Mouse (Mus musculus) midbrain, embryonic 11.5 days (tissue): Measurements from ENCODE around the gene Abhd17c. TPM values are rescaled to one million over a fixed set of nuclear protein-coding genes. Genes with fewer than 3 reads are reported as not detected.

Source experiments
- ATAC-seq: fragments of 200-750 bp; cut with Nextera tagmentation; 2 replicates; pipeline ENCODE4 v1.8.0; 2017; ENCODE audit warnings: moderate TSS enrichment, moderate library complexity; ENCODE audit not compliant: low FRiP score
- DNase-seq: peaks from one replicate; pipeline ENCODE4 v3.0.0; 2015; ENCODE audit warnings: low spot score; ENCODE audit errors: missing footprints
- H3K27ac ChIP-seq: fragments of 300-500 bp; sonication (generic); 2 replicates; pipeline ENCODE4 v1.5.1; 2014; ENCODE audit warnings: low read depth, low read length
- H3K27me3 ChIP-seq: fragments of 300-500 bp; sonication (generic); 2 replicates; pipeline ENCODE4 v1.6.1; 2014; ENCODE audit warnings: mild to moderate bottlenecking, low read length, moderate library complexity, mixed read lengths; ENCODE audit not compliant: control insufficient read depth, insufficient read depth
- H3K36me3 ChIP-seq: fragments of 300-500 bp; sonication (generic); 2 replicates; pipeline ENCODE4 v1.6.1; 2014; ENCODE audit warnings: mild to moderate bottlenecking, low read length, moderate library complexity, mixed read lengths; ENCODE audit not compliant: control insufficient read depth, insufficient read depth
- H3K4me1 ChIP-seq: fragments of 300-500 bp; sonication (generic); 2 replicates; pipeline ENCODE4 v1.6.1; 2014; ENCODE audit warnings: low read length; ENCODE audit not compliant: control insufficient read depth, insufficient read depth
- H3K4me2 ChIP-seq: fragments of 300-500 bp; sonication (generic); 2 replicates; pipeline ENCODE4 v1.6.1; 2014; ENCODE audit warnings: mild to moderate bottlenecking, moderate library complexity
- H3K4me3 ChIP-seq: fragments of 300-500 bp; sonication (generic); 2 replicates; pipeline ENCODE4 v1.5.1; 2014; ENCODE audit warnings: low read depth, low read length
- H3K9ac ChIP-seq: fragments of 300-500 bp; sonication (generic); 2 replicates; pipeline ENCODE4 v1.6.1; 2014; ENCODE audit warnings: low read length
- H3K9me3 ChIP-seq: fragments of 300-500 bp; sonication (generic); 2 replicates; pipeline ENCODE4 v1.6.1; 2016; ENCODE audit warnings: low read length; ENCODE audit not compliant: control insufficient read depth
- WGBS: fragments of 180-500 bp; shearing (Covaris S2); extraction: QIAGEN DNeasy Blood & Tissue Kit; methylation state at CpG from one replicate; pipeline ENCODE4 v1.1.7; 2014; 5-methylcytosine and 5-hydroxymethylcytosine counted together
- polyA plus RNA-seq: library from polyadenylated mRNA; unstranded; fragments of >200 nt; fragmentation: Nextera tagmentation; extraction: Ambion mirVana; gene quantifications from 2 replicates; pipeline ENCODE4 v1.2.1, GENCODE M21; 2014

Abhd17c gene
- polyA plus RNA-seq, 1 experiment from 2014 or later: 57.2 TPM

DNA sequence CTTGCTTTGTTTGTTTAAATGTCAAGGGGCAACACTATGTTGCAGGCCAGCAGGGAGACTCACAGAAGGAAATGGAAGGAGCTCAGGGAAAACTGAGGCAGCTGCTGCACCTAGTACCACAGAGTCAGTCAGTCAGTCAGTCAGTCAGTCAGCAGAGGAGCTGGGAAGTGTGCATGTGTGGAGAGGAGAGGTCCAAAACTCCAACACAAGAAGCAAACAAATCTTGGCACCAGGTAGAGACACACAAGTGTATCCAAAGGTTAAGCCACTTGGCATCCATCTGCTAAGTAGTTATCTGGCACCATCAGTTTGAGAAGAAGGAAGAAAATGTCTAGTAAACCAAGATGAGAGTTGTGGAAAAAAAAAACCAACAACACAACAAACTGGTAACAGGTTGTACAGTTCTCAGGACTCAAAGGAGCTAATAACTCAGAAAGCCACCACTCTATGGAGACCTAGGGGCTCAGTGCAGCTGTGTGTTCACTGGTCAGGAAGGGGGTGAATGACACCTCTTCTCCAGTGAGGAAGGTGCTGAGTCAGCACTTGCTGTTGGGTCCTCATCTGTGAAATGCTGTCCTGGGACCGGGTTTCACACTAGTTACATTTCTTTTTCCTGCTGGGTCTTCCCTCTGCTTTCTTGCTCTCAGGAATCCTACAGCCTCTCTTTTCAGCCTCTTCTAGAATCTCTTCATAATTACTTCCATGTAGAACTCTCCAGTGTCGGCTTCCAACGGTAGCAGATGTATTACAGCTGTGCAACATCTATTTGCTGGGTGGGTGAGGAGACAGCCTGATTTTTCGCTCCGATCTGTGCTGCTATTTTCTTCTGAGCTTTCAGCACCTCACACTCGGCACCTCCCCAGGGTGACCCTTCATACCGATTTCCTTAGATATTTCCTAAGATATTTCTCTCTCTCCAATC is 34.8 kb downstream of the Abhd17c start:
- no peaks in the 10 kb centered on the region for H3K9me3 ChIP-seq
- no peaks in the 10 kb centered on the region for H3K36me3 ChIP-seq
- H3K27me3 ChIP-seq: no peaks in the 10 kb centered on the region
- no peak overlapping the region for H3K4me3 ChIP-seq
- peaks cover 5% of the 10 kb centered on the region; the same call in 1 of the 2 replicates for H3K4me1 ChIP-seq
- H3K27ac ChIP-seq: no peak overlapping the region
- DNase-seq: no peak
- 90% methylated on average over 7 of the region's 7 CpGs for WGBS
- no peak overlapping the region for H3K4me2 ChIP-seq
- ATAC-seq: no peak
- no peak overlapping the region for H3K9ac ChIP-seq

DNA sequence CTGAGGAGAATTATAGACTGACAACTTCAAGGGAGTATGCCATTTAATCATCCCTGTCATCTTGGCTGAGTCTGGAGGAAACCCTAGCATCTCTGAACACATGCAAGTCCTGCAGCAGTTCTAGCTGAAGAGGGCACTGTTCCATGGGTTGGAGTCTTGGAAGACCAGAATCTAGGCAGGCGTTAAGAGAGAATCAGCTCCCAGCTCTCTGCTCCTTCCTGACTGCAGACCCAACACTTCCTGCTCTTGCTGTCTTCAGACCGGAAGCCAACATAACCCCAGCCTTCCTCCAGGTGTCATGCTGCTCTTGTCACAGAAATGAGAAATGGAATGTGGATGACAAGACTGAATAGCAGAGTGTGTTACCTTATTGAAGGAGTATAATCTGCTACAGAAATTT is 36.3 kb downstream of the Abhd17c start:
- ATAC-seq (no peak), DNase-seq (no peak)
- Histone ChIP-seq H3K36me3 (peaks cover 2% of the 10 kb centered on the region; the same call in 1 of the 2 replicates), H3K9ac (no peak overlapping the region), H3K27ac (no peak overlapping the region), H3K27me3 (no peaks in the 10 kb centered on the region), H3K4me2 (no peak overlapping the region), H3K4me3 (no peak overlapping the region), H3K4me1 (peaks cover 5% of the 10 kb centered on the region; the same call in 1 of the 2 replicates), H3K9me3 (no peaks in the 10 kb centered on the region)
- 79% methylated on average over 2 of the region's 2 CpGs for WGBS

DNA sequence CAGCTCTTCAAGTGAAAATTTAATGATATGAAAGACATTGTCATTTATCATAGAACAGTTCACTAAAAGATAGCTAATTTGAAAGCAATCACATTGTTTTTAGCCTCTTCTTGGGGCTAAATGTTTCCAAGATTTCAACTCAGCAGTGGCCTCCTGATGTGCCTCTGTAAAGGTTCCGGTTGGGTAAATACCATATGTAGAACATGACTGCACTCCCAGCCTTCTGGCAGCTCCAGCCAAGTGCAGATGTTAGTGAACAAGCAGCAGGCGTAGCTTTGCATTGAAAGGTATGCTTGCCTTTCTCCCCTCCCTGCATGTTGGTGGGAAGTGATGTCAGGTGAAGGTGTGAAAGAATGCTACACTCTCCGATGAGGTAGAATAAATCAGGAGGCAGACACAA is 36.9 kb downstream of the Abhd17c start:
- H3K9me3 ChIP-seq: no peaks in the 10 kb centered on the region
- no peak overlapping the region for H3K9ac ChIP-seq
- H3K27ac ChIP-seq: no peak overlapping the region
- no peak overlapping the region for H3K4me2 ChIP-seq
- peaks cover 5% of the 10 kb centered on the region; the same call in 1 of the 2 replicates for H3K36me3 ChIP-seq
- DNase-seq (no peak), ATAC-seq (no peak)
- WGBS: 85% methylated on average over 3 of the region's 3 CpGs
- H3K4me1 ChIP-seq: peaks cover 3% of the 10 kb centered on the region; the same call in 1 of the 2 replicates
- no peak overlapping the region for H3K4me3 ChIP-seq
- H3K27me3 ChIP-seq: no peaks in the 10 kb centered on the region

DNA sequence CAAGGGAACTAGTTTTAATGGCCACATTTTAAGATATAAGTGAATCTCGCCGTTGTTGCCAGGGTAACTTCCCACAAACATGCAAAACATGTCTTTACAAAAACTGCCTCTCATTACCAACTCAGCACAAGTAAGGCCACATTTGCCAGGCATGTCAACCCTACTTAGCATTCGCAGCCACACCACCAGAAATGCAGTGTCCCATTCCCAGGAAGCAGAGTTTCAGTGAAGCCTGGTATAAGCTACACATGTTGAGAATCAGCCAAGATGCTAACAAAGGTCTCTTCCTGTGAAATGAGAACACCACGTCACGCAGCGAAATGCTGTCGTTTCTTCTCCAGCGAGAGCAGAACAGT is 38.7 kb downstream of the Abhd17c start:
- no peak for ATAC-seq
- H3K9me3 ChIP-seq: no peaks in the 10 kb centered on the region
- no peak overlapping the region for H3K4me2 ChIP-seq
- H3K27ac ChIP-seq: no peak overlapping the region
- H3K4me1 ChIP-seq: peaks cover 2% of the 10 kb centered on the region; the same call in 1 of the 2 replicates
- H3K4me3 ChIP-seq: no peak overlapping the region
- DNase-seq: no peak
- 94% methylated on average over 8 of the region's 8 CpGs for WGBS
- H3K27me3 ChIP-seq: no peaks in the 10 kb centered on the region
- no peak overlapping the region for H3K9ac ChIP-seq
- peaks cover 10% of the 10 kb centered on the region for H3K36me3 ChIP-seq

DNA sequence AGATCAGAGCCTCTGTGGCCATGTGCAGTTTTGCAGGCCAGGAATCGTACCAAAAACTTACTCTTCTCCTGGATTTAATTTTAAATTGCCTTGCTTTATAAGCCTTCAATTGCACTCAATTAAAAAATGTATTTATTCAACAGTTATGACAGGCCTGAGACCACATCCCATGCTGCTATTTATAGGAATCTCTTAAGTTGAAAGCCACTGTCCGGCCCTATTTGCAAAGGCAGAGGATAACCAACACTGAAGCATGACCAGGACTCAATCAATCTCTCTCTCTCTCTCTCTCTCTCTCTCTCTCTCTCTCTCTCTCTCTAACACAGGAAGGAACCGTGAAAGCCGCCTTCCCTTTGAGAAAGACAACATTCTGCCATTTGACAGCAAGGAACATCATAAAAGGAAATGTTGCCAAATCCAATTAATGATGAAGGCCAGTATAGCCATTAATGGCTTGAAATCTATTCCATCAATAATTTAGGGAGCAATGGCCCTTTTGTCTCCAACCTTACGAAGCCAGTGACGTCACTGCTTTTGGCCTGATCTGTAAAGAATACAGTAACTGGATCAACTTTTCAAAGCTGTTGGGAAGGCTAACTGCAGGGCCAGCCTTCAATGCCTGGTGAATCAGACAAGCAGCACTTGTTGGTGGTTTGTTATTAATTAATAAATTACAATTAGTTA is 39.2 kb downstream of the Abhd17c start:
- no peak overlapping the region for H3K4me2 ChIP-seq
- no peak overlapping the region for H3K27ac ChIP-seq
- no peaks in the 10 kb centered on the region for H3K9me3 ChIP-seq
- ATAC-seq (no peak), DNase-seq (no peak)
- H3K4me3 ChIP-seq: no peak overlapping the region
- H3K9ac ChIP-seq: no peak overlapping the region
- peaks cover 10% of the 10 kb centered on the region for H3K36me3 ChIP-seq
- no peaks in the 10 kb centered on the region for H3K27me3 ChIP-seq
- peaks cover 2% of the 10 kb centered on the region; the same call in 1 of the 2 replicates for H3K4me1 ChIP-seq
- 88% methylated on average over 6 of the region's 6 CpGs for WGBS

DNA sequence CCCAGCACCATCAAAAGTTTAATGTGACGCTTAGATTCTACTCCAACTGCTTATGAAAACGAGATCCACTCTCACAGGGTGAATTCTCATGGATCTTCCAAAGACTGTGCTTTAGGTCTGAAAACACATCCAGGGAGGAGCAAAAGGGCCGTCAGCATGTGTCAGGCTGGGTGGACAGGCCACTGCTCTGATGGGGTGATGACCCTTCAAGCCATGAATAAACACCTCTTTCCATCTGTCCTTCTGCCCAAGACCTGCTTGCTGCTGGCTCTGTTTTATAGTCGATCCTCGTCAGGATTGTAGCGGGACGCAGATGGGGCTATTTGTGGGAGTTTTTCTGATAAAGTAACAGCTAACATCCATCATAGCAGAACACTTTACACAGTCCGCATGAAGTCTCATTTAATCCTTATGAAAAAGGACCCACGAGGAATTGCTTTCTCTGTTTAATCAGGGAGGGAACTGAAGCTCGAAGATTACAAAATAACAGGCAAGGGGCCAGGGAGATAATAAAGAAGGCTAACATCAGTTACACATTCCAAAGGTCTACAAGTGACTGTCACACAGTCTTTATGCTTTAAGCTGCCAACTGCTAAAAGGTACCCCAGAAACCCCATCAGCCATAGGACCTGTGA is 39.9 kb downstream of the Abhd17c start:
- Histone ChIP-seq H3K9ac (no peak overlapping the region), H3K4me3 (no peak overlapping the region), H3K4me2 (no peak overlapping the region), H3K27me3 (no peaks in the 10 kb centered on the region), H3K4me1 (peaks cover 2% of the 10 kb centered on the region; the same call in 1 of the 2 replicates), H3K36me3 (peaks cover 10% of the 10 kb centered on the region), H3K9me3 (no peaks in the 10 kb centered on the region), H3K27ac (no peak overlapping the region)
- ATAC-seq (no peak), DNase-seq (no peak)
- 81% methylated on average over 10 of the region's 10 CpGs for WGBS

DNA sequence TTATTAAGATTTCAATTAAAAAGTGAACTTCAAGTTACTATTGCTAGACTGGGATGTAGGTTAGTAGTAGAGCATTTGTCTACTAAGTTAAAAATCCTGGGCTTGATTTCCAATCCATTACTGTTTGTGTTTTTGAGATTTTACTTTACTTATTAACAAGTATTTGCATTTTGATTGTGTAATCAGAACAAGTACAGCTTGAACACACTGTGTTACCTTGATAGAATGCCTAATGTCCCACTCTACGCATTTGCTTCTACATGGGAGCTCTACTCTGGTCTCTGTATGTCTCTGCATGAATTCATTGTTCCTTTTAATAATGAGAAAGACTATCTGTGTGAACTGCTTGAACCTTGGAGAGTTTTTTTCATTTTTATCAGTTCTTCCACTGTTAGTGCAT is 44.8 kb downstream of the Abhd17c start:
- no peaks in the 10 kb centered on the region for H3K9me3 ChIP-seq
- H3K36me3 ChIP-seq: peaks cover 10% of the 10 kb centered on the region
- DNase-seq: no peak
- no peak for ATAC-seq
- H3K4me2 ChIP-seq: no peak overlapping the region
- WGBS: 100% methylated on average over 1 of the region's 1 CpGs
- H3K4me1 ChIP-seq: no peaks in the 10 kb centered on the region
- no peak overlapping the region for H3K9ac ChIP-seq
- no peaks in the 10 kb centered on the region for H3K27me3 ChIP-seq
- no peak overlapping the region for H3K4me3 ChIP-seq
- no peak overlapping the region for H3K27ac ChIP-seq

DNA sequence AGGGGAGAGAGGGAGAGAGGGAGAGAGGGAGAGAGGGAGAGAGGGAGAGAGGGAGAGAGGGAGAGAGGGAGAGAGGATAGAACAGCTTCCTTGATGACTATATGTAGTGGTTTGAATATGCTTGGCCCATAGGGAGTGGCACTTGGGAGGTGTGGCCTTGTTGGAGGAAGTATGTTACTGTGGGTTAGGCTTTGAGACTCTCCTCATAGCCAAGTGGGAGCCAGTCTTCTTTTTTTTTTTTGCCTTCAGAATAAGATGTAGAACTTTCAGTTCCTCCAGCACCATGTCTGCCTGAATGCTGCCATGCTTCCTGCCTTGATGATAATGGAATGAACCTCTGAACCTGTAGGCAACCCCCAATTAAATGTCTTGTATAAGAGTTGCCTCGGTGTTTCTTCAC is 49.1 kb downstream of the Abhd17c start:
- H3K36me3 ChIP-seq: no peaks in the 10 kb centered on the region
- no peak overlapping the region for H3K27ac ChIP-seq
- no peak overlapping the region for H3K4me3 ChIP-seq
- H3K9me3 ChIP-seq: no peaks in the 10 kb centered on the region
- H3K4me2 ChIP-seq: no peak overlapping the region
- no peaks in the 10 kb centered on the region for H3K27me3 ChIP-seq
- WGBS: 84% methylated on average over 1 of the region's 1 CpGs
- no peak overlapping the region for H3K9ac ChIP-seq
- H3K4me1 ChIP-seq: no peaks in the 10 kb centered on the region
- no peak for ATAC-seq
- no peak for DNase-seq

DNA sequence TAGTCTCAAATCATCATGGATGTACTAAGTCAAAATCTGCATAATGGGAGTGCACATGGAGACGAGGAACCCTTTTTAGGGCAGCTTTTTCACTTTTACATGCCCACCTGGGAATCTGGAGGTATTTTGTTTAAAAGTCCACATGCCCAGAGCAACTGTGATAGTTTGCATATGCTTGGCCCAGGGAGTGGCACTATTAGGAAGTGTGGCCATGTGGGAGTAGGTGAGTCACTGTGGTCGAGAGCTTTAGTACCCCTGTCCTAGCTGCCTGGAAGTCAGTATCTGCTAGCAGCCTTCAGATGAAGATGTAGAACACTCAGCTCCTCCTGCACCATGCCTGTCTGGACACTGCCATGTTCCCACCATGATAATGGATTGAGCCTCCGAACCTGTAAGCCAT is 51.0 kb downstream of the Abhd17c start:
- Histone ChIP-seq H3K4me1 (no peaks in the 10 kb centered on the region), H3K36me3 (no peaks in the 10 kb centered on the region), H3K4me3 (no peak overlapping the region), H3K9me3 (no peaks in the 10 kb centered on the region), H3K27me3 (no peaks in the 10 kb centered on the region), H3K27ac (no peak overlapping the region), H3K4me2 (no peak overlapping the region), H3K9ac (no peak overlapping the region)
- ATAC-seq: no peak
- WGBS: 89% methylated on average over 3 of the region's 3 CpGs
- no peak for DNase-seq
